Mouse (Mus musculus) heart, embryonic 14.5 days (tissue): ENCODE results near the gene Atp13a1. TPM values are rescaled to one million over a fixed set of nuclear protein-coding genes. Genes with fewer than 3 reads are reported as not detected.
A peak's percentile ranks its signal among the peaks of the same experiment; 100 is the strongest.

ENCODE experiments used
- ATAC-seq: fragments of 200-750 bp; cut with Nextera tagmentation; 2 replicates; pipeline ENCODE4 v1.8.0; 2017; ENCODE audit warnings: low read depth, moderate TSS enrichment; ENCODE audit not compliant: insufficient number of reproducible peaks, insufficient read depth, low FRiP score
- H3K27ac ChIP-seq, 2 experiments: fragments of 200-500 bp in 1 of 2; fragments of 300-500 bp in 1 of 2; sonication (generic) in 1 of 2; replicated peaks in 1 of 2; 2 replicates each; pipeline ENCODE4 v1.5.1; 2012 to 2014; ENCODE audit warnings: low read depth in 2 of 2, low read length in 2 of 2, control low read depth in 1 of 2, mild to moderate bottlenecking in 1 of 2, mixed read lengths in 1 of 2; ENCODE audit not compliant: control insufficient read depth in 1 of 2, insufficient read depth in 1 of 2
- H3K27me3 ChIP-seq: fragments of 300-500 bp; sonication (generic); 2 replicates; pipeline ENCODE4 v1.6.1; 2014; ENCODE audit warnings: mild to moderate bottlenecking, low read length, control low read depth; ENCODE audit not compliant: control insufficient read depth, insufficient read depth
- H3K36me3 ChIP-seq: fragments of 300-500 bp; sonication (generic); 2 replicates; pipeline ENCODE4 v1.6.1; 2014; ENCODE audit warnings: mild to moderate bottlenecking, control low read depth, low read length, mixed read lengths; ENCODE audit not compliant: control insufficient read depth, insufficient read depth
- H3K4me1 ChIP-seq, 2 experiments: fragments of 200-500 bp in 1 of 2; fragments of 300-500 bp in 1 of 2; sonication (generic) in 1 of 2; 2 replicates each; pipeline ENCODE4 v1.6.1; 2012 to 2014; ENCODE audit warnings: low read length in 2 of 2, control low read depth in 1 of 2, mixed read lengths in 1 of 2; ENCODE audit not compliant: control insufficient read depth in 2 of 2, insufficient read depth in 2 of 2
- H3K4me2 ChIP-seq: fragments of 300-500 bp; sonication (generic); 2 replicates; pipeline ENCODE4 v1.6.1; 2014; ENCODE audit warnings: mild to moderate bottlenecking, low read length
- H3K4me3 ChIP-seq, 2 experiments: fragments of 200-500 bp in 1 of 2; fragments of 300-500 bp in 1 of 2; sonication (generic) in 1 of 2; 2 replicates each; pipeline ENCODE4 v1.5.1; 2012 to 2014; ENCODE audit warnings: low read length in 2 of 2, mild to moderate bottlenecking in 2 of 2, control low read depth in 1 of 2, low read depth in 1 of 2, moderate library complexity in 1 of 2; ENCODE audit not compliant: control insufficient read depth in 1 of 2, insufficient read depth in 1 of 2
- H3K9ac ChIP-seq: fragments of 300-500 bp; sonication (generic); 2 replicates; pipeline ENCODE4 v1.6.1; 2014; ENCODE audit warnings: mild to moderate bottlenecking, low read length
- H3K9me3 ChIP-seq: fragments of 300-500 bp; sonication (generic); 2 replicates; pipeline ENCODE4 v1.6.1; 2016; ENCODE audit warnings: low read length, control low read depth; ENCODE audit not compliant: control insufficient read depth
- WGBS: fragments of 180-500 bp; shearing (Covaris S2); extraction: QIAGEN DNeasy Blood & Tissue Kit; methylation state at CpG from one replicate; pipeline ENCODE4 v1.1.7; 2014; 5-methylcytosine and 5-hydroxymethylcytosine counted together
- polyA plus RNA-seq: library from polyadenylated mRNA; unstranded; fragments of >200 nt; fragmentation: Nextera tagmentation; extraction: Ambion mirVana; gene quantifications from 2 replicates; pipeline ENCODE4 v1.2.1, GENCODE M21; 2014

Atp13a1 gene
- polyA plus RNA-seq, 1 experiment from 2014 or later: 25.0 TPM

DNA sequence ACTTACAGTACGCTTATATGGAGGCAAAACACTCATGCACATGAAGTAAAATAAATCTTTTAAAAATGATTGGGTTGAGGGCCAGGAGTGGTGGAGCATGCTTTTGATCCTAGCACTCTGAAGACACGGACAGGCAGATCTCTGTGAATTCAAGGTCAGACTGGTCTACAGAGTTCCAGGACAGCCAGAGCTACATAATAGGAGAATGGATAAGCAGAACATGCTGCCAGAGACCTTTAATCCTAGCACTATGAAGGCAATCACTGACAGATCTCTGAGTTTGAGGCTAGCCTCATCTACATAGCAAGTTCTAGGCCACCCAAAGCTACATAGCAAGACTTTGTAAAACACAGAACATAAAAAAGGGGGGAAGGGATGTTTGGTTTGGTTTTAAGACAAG, 18.9 kb upstream of the Atp13a1 start:
- peaks cover 25% of the 10 kb centered on the region for H3K36me3 ChIP-seq
- H3K9ac ChIP-seq: no peak overlapping the region
- no peaks in the 10 kb centered on the region for H3K27me3 ChIP-seq
- H3K4me3 ChIP-seq: no peak overlapping the region
- H3K9me3 ChIP-seq: peaks cover 2% of the 10 kb centered on the region; the same call in 1 of the 2 replicates
- no peak for ATAC-seq
- peaks cover 0 to 17% of the 10 kb centered on the region in 2 experiments; a peak in 2 of 4 replicates for H3K4me1 ChIP-seq
- no peak overlapping the region for H3K4me2 ChIP-seq
- WGBS: 62% methylated on average over 2 of the region's 2 CpGs
- no peak overlapping the region for H3K27ac ChIP-seq

- no peaks in the 10 kb centered on the region for H3K27me3 ChIP-seq
- H3K9ac ChIP-seq: peak within 1 kb of the TSS; percentile 96
- peaks cover 0 to 17% of the 10 kb centered on the region in 2 experiments; a peak in 2 of 4 replicates for H3K4me1 ChIP-seq
- peak within 1 kb of the TSS; percentile 80 to 83 for H3K4me3 ChIP-seq
- H3K9me3 ChIP-seq: no peaks in the 10 kb centered on the region
- peak; percentile 98 for ATAC-seq
- H3K4me2 ChIP-seq: peak within 1 kb of the TSS; percentile 78
- no peaks in the 10 kb centered on the region; the same call in 1 of the 2 replicates for H3K36me3 ChIP-seq
- under 1% methylated on average over 41 of the region's 41 CpGs for WGBS
- peak within 1 kb of the TSS; percentile 98 to 99 for H3K27ac ChIP-seq
Observed at GRCm38 (mm10) chr8:69774503-69775148, 16.3 kb upstream of the Atp13a1 start, which contains the start of gene Gm20422. Gene Gm20422, minus strand, starts transcription at chr8:69774886.

DNA sequence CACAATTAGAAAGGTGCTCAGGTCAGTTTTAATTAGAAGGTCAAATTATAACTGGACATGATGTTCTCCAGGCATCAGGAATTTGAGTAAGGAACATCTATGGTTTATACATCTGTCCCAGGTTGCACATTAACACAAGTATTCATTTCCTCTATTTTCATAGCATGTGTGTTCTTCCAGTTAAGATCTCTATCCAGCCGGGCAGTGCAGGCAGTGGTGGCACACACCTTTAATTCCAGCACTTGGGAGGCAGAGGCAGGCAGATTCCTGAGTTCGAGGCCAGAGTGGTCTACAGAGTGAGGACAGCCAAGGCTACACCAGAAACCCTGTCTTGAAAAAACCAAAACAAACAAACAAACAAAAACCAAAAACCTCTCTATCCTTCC, 15.8 kb upstream of the Atp13a1 start:
- H3K27ac ChIP-seq: peak overlapping the region in 1 of 2 experiments; percentile 19; a peak in 1 of 4 replicates
- 56% methylated on average over 2 of the region's 2 CpGs for WGBS
- H3K4me2 ChIP-seq: peak overlapping the region; percentile 53
- no peaks in the 10 kb centered on the region for H3K27me3 ChIP-seq
- peak overlapping the region in 1 of 2 experiments; percentile 83; a peak in 1 of 4 replicates for H3K4me3 ChIP-seq
- peaks cover 0 to 17% of the 10 kb centered on the region in 2 experiments; a peak in 2 of 4 replicates for H3K4me1 ChIP-seq
- H3K9ac ChIP-seq: peak overlapping the region; percentile 96; the same call in 1 of the 2 replicates
- ATAC-seq: no peak
- H3K36me3 ChIP-seq: no peaks in the 10 kb centered on the region
- H3K9me3 ChIP-seq: no peaks in the 10 kb centered on the region

- Histone ChIP-seq H3K9me3 (no peaks in the 10 kb centered on the region), H3K4me3 (no peak overlapping the region), H3K27me3 (no peaks in the 10 kb centered on the region), H3K9ac (no peak overlapping the region), H3K4me1 (peaks cover 0 to 16% of the 10 kb centered on the region in 2 experiments; a peak in 2 of 4 replicates), H3K27ac (no peak overlapping the region), H3K4me2 (no peak overlapping the region), H3K36me3 (no peaks in the 10 kb centered on the region)
- ATAC-seq: no peak
- WGBS: 62% methylated on average over 12 of the region's 12 CpGs
Observed at GRCm38 (mm10) chr8:69777111-69777510, 13.9 kb upstream of the Atp13a1 start.

- WGBS: 86% methylated on average over 5 of the region's 5 CpGs
- H3K9me3 ChIP-seq: no peaks in the 10 kb centered on the region
- no peak overlapping the region for H3K27ac ChIP-seq
- no peak overlapping the region for H3K4me2 ChIP-seq
- no peak overlapping the region for H3K9ac ChIP-seq
- H3K4me3 ChIP-seq: no peak overlapping the region
- H3K27me3 ChIP-seq: no peaks in the 10 kb centered on the region
- peaks cover 4 to 19% of the 10 kb centered on the region in 2 experiments; a peak in 3 of 4 replicates for H3K4me1 ChIP-seq
- no peak for ATAC-seq
- peaks cover 8% of the 10 kb centered on the region for H3K36me3 ChIP-seq
Observed at GRCm38 (mm10) chr8:69789105-69789504, 1.9 kb upstream of the Atp13a1 start.

GRCm38 (mm10) chr8:69789731-69790130, 1.2 kb upstream of the Atp13a1 start:
- Histone ChIP-seq H3K27ac (0 out of 4 replicates have a peak overlapping the region, but pooled peaks of 1 of the 2 experiments have one; percentile 86), H3K4me3 (peak overlapping the region in 1 of 2 experiments; percentile 82; a peak in 1 of 4 replicates)
- WGBS: 50% methylated on average over 5 of the region's 5 CpGs

GRCm38 (mm10) chr8:69790364-69790763, 599 bp upstream of the Atp13a1 start:
- Histone ChIP-seq H3K36me3 (peaks cover 21% of the 10 kb centered on the region), H3K4me2 (peak overlapping the region; percentile 83), H3K27ac (peak overlapping the region in 1 of 2 experiments; percentile 86; a peak in 2 of 4 replicates), H3K9ac (peak overlapping the region; percentile 90), H3K4me3 (peak overlapping the region; percentile 73 to 82), H3K9me3 (no peaks in the 10 kb centered on the region), H3K27me3 (no peaks in the 10 kb centered on the region), H3K4me1 (peaks cover 4 to 19% of the 10 kb centered on the region in 2 experiments; a peak in 3 of 4 replicates)
- WGBS: 27% methylated on average over 11 of the region's 11 CpGs
- no peak for ATAC-seq

More at GRCm38 (mm10) chr8:69789731-69790130, 1.2 kb upstream of the Atp13a1 start:
- Histone ChIP-seq H3K9ac (peak overlapping the region; percentile 90; the same call in 1 of the 2 replicates), H3K4me1 (peaks cover 4 to 19% of the 10 kb centered on the region in 2 experiments; a peak in 3 of 4 replicates), H3K4me2 (peak overlapping the region; percentile 83; the same call in 1 of the 2 replicates), H3K36me3 (peaks cover 15% of the 10 kb centered on the region), H3K27me3 (no peaks in the 10 kb centered on the region), H3K9me3 (no peaks in the 10 kb centered on the region)
- no peak for ATAC-seq
